Mouse (Mus musculus): ENCODE measurements around the gene Mrps27.

DNA sequence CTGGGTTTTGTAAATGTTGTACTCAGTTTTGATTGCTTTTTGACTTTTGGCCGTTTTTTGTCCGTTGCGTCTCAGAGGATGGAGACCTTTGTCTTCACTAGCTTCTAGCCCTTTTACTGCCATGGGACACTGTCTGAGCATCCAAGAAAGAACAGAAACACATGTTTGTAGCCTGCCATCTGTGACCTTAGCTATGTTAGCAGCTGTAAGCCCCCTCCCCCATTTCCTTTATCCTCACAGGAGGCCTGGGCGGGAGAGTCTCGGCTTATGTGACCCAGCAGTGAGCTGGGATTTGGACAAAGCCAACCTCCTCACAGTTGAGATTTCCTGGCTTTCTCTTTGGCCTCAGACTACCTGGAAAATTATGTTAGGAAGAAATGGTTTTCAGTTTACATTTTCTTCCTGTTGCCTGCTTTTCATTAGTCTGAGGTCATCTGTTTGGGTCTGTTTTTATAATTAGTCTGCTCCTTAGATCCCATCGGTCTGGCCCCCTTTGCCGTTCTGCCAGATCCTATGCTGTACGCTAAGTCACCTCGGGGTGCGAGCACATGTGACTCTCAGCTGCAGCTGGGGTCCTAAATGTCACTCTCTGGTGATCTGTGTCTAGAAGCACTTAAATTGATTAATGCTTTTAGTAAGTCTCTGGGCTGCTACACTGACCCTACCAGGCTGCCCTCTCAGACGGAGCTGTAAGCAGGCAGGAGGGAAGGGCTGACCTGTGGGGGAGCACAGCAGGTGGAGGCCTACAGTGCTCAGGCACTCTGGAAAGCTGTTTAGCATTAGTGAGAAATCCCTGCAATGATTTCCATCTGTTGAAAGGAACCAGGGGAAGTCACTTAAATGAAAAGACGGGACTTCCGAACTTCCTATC, 69.1 kb downstream of the Mrps27 start:
- TF ChIP-seq CTCF (IDR thresholded peaks at IDR 0.05; ENCODE audit: low read depth) (no peak), EP300 (IDR thresholded peaks at IDR 0.05; ENCODE audit: low read depth) (no peak)

All from heart, postnatal 0 days (tissue).